Mouse (Mus musculus) splenic B cell, adult 2 months (primary cell): ENCODE results near the gene Kap.
"Not testable (repeated sequence)": the region's sequence is repeated elsewhere in the genome, so short reads cannot be mapped to it uniquely, and the experiment has no call there.

Source experiments
- DNase-seq: peaks from one replicate; pipeline ENCODE4 v3.0.0-alpha.2; 2011; ENCODE audit warnings: low read depth, low spot score
- H3K27me3 ChIP-seq: 2 replicates; pipeline ENCODE4 v1.6.1; 2012; ENCODE audit warnings: mild to moderate bottlenecking, low read length, moderate library complexity, mixed read lengths; ENCODE audit not compliant: control insufficient read depth, poor library complexity, insufficient read depth, severe bottlenecking
- H3K36me3 ChIP-seq: 2 replicates; pipeline ENCODE4 v1.6.1; 2012; ENCODE audit warnings: mild to moderate bottlenecking, low read length, moderate library complexity, mixed read lengths; ENCODE audit not compliant: control insufficient read depth, poor library complexity, insufficient read depth, severe bottlenecking

Gene Kap

DNA sequence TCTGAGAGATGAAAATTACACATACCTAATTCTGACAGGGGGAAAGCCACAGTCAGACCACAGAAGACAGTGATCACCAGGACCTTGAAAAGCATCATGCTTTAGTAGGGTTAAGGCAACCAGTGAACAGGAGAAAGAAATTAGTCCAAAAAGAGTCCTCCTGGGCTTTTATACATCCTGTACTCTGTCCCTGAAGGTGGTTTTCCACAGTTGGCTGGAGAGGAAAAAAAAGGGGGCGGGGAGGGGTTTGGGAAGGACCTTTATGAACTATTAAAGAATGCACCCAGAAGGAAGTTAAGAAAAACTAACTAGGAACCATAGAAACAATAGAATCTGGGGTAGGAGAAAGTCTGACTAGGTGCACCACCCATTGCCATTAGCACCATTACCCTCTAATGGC, at the start of gene Kap:
Gene Kap (minus strand): TSS at position 237 of the 400 bp plus-strand sequence.
- Histone ChIP-seq H3K36me3 (no peaks in the 10 kb centered on the region), H3K27me3 (no peaks in the 10 kb centered on the region)
- DNase-seq: no peak

DNA sequence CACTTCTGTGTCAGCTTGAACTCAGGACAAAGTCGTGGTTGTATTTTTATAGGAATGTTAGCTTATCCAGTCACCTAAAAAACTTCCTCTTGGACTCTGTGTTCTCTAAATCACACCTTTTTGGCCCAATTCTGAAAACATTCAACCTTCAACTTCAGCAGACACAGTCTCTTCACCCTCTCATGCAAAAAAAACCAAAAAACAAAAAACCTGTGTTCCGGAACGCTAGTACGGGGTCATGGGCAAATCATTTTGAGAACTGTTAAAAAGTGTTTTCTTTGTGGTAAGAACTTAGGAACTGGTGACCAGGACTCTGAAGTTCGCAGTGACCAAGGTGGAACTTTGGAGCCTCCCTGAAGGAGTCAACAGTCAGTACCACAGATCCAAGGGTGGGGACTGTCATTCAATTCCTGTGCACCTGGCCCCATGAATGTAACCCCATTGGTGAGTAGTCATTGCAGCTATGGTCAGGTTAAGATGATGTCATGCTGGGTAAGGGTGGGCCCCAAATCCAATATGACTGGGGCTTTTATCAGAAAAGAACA, 32.4 kb upstream of the Kap start:
- Histone ChIP-seq H3K36me3 (no peaks in the 10 kb centered on the region), H3K27me3 (no peaks in the 10 kb centered on the region)
- DNase-seq: no peak

DNA sequence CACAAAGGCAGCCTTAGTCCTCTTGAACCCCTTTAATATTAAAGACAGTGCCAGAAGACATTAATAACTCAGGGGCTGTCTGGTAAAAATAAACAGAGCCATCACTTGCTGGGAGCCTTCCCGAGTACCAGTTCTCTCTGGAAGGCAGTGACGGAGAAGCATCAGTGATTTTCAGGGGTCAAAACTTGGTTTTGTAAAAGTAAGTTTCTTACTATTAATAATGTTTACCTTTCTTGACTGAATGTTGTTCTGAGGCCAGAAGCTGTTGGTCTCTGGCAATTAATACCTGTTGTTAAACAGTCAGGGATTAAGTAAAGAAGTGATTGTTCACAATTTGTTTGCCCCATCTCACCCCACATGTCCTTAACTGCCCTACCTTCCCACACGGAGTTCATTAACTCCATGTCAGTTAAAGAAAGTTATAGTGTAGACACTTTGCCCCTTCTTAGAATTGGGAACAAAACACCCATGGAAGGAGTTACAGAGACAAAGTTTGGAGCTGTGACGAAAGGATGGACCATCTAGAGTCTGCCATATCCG, 30.0 kb upstream of the Kap start:
- no peaks in the 10 kb centered on the region for H3K27me3 ChIP-seq
- no peaks in the 10 kb centered on the region for H3K36me3 ChIP-seq
- DNase-seq: no peak

DNA sequence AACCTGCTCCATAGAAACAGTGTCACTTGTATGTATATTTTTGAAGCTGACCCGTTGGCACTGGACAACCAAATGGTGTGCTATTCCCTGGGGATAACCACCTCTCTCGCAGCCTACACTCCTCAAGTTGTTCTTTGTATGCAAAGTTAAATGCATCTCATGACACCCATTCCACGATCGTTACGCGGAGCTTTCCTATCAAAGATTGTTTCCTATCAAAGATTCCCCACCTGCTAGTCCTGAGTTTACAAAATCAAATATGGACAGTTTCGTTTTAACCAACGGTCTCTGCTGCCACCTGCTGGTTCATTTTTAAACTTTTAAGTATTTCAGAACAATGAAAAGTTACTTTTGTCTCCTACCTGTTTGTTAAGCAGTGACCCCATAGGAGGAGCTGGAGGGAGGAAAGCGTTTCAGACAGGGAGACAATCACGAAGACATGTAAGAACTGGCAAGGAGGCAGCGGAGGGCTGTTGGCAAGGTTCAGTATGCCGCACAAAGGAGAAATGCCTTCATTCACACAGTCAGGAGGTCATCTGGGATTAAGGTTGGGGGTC, 22.4 kb upstream of the Kap start:
- DNase-seq: peak; percentile 49
- no peaks in the 10 kb centered on the region for H3K27me3 ChIP-seq
- H3K36me3 ChIP-seq: no peaks in the 10 kb centered on the region

DNA sequence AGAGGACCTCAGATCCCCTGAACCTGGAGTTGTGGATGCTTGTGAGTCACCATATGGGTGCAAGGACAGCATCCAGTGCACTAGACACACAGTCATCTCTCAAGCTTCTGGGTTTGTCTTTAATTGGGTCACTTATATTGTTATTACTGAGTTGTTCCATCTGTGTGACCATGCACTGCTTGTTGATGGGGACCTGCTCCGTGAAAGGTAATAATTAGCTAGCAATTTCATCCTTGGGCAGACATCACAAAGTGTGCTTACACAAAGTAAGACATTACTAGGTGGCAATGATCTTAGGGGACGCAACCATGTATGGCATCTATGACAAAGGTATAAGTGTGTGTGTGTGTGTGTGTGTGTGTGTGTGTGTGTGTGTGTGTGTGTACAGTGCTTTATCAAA, 19.1 kb upstream of the Kap start:
- H3K27me3 ChIP-seq: no peaks in the 10 kb centered on the region
- DNase-seq: no peak
- H3K36me3 ChIP-seq: no peaks in the 10 kb centered on the region

DNA sequence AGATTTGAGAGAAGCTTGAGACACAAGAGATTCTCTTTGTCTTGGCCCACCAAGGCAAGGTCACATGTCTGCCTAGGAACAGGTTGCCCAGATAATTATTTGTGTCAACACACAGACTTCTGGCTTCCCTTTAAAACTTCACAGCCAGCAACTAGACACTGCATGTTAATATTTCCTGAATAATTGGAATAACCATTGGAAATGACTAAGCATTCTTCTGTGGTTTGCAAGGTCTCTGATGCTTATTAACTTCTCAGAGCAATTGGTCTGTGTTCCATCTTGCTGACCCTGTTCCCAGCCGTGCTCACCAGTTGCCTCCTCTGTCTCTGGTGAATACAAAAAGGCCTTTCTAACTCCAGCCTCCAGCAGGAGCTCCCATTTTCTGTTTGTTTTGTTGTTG, 17.6 kb upstream of the Kap start:
- no peaks in the 10 kb centered on the region for H3K36me3 ChIP-seq
- no peak for DNase-seq

DNA sequence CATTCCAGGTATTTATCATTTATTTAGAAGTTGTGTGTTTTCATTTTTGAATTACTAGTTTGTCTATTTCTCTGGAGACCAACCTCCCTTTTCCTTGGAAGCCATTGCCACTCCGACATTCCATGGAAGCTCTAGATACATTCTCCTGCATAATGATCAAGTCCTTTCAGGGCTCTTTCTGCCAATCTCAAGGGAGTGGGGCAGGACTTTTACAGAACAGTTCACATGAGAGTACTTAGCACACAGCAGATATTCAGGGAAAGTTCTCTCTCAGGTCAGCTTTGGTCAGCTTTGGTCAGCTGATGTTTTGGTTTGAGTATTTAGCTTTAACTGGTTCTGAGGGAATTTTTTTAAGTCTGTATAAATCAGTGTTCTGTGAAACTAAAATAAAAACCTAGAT, 14.8 kb upstream of the Kap start:
- Histone ChIP-seq H3K27me3 (no peaks in the 10 kb centered on the region), H3K36me3 (no peaks in the 10 kb centered on the region)
- no peak for DNase-seq

More for the DNA sequence above, 17.6 kb upstream of the Kap start:
- H3K27me3 ChIP-seq: no peaks in the 10 kb centered on the region

DNA sequence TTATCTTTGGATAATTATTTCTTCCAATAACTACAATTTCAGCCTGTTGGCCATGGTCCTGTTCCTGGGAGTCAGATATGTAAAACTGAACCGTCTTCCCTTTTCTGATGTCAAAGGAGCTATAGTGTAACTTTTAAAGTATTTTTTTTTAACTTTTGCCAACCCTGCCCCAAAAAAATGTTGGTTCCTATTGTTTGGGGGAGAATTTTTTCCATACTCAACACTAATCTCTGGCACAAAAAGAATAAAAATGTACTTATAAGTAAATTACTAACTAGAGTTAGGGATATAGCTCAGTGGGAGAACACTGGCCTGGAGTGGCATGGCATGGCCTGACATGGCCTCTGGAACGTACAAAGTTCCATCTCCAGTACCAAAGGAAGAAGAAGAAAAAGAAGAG, 2.3 kb upstream of the Kap start:
- H3K36me3 ChIP-seq: no peaks in the 10 kb centered on the region
- no peaks in the 10 kb centered on the region for H3K27me3 ChIP-seq
- DNase-seq: no peak

DNA sequence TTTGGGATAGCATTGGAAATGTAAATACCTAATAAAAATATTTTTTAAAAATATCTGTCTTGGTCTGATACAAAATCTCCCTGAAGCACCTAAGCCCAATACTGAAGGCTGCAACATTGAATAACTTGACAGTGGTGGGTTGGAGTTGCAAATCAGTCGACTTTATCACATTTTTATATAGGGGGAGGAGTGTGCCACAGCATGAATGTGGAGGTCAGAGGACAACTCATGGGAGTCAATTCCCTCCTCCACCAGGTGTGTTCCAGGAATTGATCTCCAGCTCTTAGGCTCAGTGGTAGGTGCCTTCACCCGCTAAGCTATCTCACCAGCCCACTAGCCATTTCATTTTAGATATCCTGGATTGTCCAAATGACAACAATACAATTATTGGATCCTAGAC, 4.2 kb downstream of the Kap start:
- Histone ChIP-seq H3K27me3 (no peaks in the 10 kb centered on the region), H3K36me3 (no peaks in the 10 kb centered on the region)
- no peak for DNase-seq

DNA sequence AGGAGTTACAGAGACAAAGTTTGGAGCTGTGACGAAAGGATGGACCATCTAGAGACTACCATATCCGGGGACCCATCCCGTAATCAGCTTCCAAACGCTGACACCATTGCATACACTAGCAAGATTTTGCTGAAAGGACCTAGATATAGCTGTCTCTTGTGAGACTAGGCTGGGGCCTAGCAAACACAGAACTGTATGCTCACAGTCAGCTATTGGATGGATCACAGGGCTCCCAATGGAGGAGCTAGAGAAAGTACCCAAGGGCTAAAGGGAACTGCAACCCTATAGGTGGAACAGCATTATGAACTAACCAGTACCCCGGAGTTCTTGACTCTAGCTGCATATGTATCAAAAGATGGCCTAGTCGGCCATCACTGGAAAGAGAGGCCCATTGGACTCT, 4.7 kb downstream of the Kap start:
- not testable (repeated sequence) for H3K36me3 ChIP-seq, H3K27me3 ChIP-seq, DNase-seq

DNA sequence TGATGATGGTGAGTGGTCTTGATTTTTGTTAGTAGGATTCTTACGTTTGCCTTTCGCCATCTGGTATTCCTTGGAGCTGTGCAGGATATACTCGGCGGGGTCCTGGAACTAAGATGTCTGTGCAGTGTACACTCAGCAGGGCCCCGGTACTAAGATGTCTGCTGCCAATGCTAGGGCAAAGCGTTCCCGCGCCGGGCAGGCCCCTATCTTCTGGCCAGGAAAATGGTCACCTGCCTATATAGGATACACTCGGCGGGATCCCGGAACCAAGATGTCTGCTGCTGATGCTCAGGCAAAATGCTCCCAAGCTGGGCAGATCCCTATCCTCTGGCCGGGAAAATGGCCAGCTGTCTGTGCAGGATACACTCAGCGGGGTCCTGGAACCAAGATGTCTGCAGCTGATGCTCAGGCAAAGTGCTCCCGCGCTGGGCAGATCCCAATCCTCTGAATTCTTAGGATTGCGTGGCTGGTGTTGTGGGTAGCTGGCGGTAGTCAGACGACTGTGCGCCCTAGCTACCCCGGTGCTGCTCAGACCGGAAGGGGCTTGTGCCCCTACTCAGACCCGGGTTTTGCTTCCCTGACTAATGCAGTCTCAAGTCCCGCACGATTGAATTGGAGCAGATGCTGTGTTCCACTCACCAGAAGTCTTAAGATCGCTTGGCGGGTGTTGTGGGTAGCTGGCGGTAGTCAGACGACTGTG, 15.1 kb downstream of the Kap start:
- DNase-seq, H3K27me3 ChIP-seq, H3K36me3 ChIP-seq: not testable (repeated sequence)

DNA sequence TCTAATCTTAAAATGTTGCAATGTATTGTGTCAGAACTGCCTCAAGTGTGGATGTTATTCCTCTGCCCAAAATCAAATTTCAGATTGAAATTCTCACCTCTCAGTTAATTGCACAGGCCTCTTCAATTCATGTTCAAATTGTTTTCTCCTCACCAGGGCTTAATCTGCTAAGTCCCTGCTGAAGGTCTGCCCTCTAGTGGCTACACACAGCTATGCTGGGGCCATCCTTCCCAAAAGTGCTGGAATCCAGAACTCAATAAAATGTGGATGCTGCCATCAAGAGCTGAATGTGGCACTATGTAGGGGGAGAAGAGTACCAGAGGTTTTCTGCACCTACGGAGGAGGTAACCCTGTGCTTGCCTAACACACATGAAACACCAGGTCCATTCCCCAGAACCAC, 41.2 kb downstream of the Kap start:
- no peaks in the 10 kb centered on the region for H3K27me3 ChIP-seq
- DNase-seq: no peak
- no peaks in the 10 kb centered on the region for H3K36me3 ChIP-seq
